Mouse (Mus musculus) limb, embryonic 14.5 days (tissue): ENCODE measurements around the gene Spire2. TPM values are rescaled to one million over a fixed set of nuclear protein-coding genes. Genes with fewer than 3 reads are reported as not detected.
A peak's percentile ranks its signal among the peaks of the same experiment; 100 is the strongest.
"Not testable (repeated sequence)": the region's sequence is repeated elsewhere in the genome, so short reads cannot be mapped to it uniquely, and the experiment has no call there.

Experiments used
- ATAC-seq: fragments of 200-750 bp; cut with Nextera tagmentation; 2 replicates; pipeline ENCODE4 v1.8.0; 2017; ENCODE audit warnings: low read depth, moderate number of reproducible peaks, moderate TSS enrichment; ENCODE audit not compliant: low FRiP score
- DNase-seq: peaks from one replicate; pipeline ENCODE4 v3.0.0-alpha.2; 2015; ENCODE audit warnings: low spot score
- H3K27ac ChIP-seq: fragments of 300-500 bp; sonication (generic); replicated peaks from 2 replicates; pipeline ENCODE4 v1.5.1; 2014; ENCODE audit warnings: low read depth, mild to moderate bottlenecking, low read length, moderate library complexity, mixed read lengths
- H3K27me3 ChIP-seq: fragments of 300-500 bp; sonication (generic); 2 replicates; pipeline ENCODE4 v1.6.1; 2014; ENCODE audit warnings: low read length, mixed read lengths; ENCODE audit not compliant: control insufficient read depth, insufficient read depth
- H3K36me3 ChIP-seq: fragments of 300-500 bp; sonication (generic); 2 replicates; pipeline ENCODE4 v1.6.1; 2014; ENCODE audit warnings: mild to moderate bottlenecking, low read length, moderate library complexity, mixed read lengths; ENCODE audit not compliant: control insufficient read depth, insufficient read depth
- H3K4me1 ChIP-seq: fragments of 300-500 bp; sonication (generic); 2 replicates; pipeline ENCODE4 v1.6.1; 2014; ENCODE audit warnings: antibody characterized with exemption, low read length, mixed read lengths; ENCODE audit not compliant: control insufficient read depth, insufficient read depth
- H3K4me2 ChIP-seq: fragments of 300-500 bp; sonication (generic); replicated peaks from 2 replicates; pipeline ENCODE4 v1.6.1; 2014; ENCODE audit warnings: low read depth, mild to moderate bottlenecking, low read length, moderate library complexity; ENCODE audit not compliant: severe bottlenecking
- H3K4me3 ChIP-seq: fragments of 300-500 bp; sonication (generic); replicated peaks from 2 replicates; pipeline ENCODE4 v1.5.1; 2014; ENCODE audit warnings: low read length
- H3K9ac ChIP-seq: fragments of 300-500 bp; sonication (generic); 2 replicates; pipeline ENCODE4 v1.6.1; 2014; ENCODE audit warnings: mild to moderate bottlenecking, low read depth, low read length, moderate library complexity; ENCODE audit not compliant: severe bottlenecking
- H3K9me3 ChIP-seq: fragments of 300-500 bp; sonication (generic); 2 replicates; pipeline ENCODE4 v1.6.1; 2016; ENCODE audit warnings: low read length; ENCODE audit not compliant: control insufficient read depth
- POLR2A ChIP-seq: fragments of 200-500 bp; IDR thresholded peaks from 2 replicates; pipeline ENCODE4 v1.8.0; 2012; ENCODE audit warnings: inconsistent platforms, mild to moderate bottlenecking, moderate library complexity, borderline replicate concordance; ENCODE audit not compliant: insufficient read depth, insufficient read length; ENCODE audit errors: extremely low read depth
- WGBS: fragments of 180-500 bp; shearing (Covaris S2); extraction: QIAGEN DNeasy Blood & Tissue Kit; methylation state at CpG from one replicate; pipeline ENCODE4 v1.1.7; 2014; 5-methylcytosine and 5-hydroxymethylcytosine counted together
- polyA plus RNA-seq, 2 experiments: library from polyadenylated mRNA; depleted of rRNA in 1 of 2; stranded (reverse) in 1 of 2; unstranded in 1 of 2; fragments of >200 nt; fragmentation: Nextera tagmentation in 1 of 2; extraction: Ambion mirVana in 1 of 2; gene quantifications; 2 replicates each; pipeline versions ENCODE4 v1.2.1 to v1.2.3; 2012 to 2014

Gene Spire2
- polyA plus RNA-seq, 2 experiments, result 0.67 to 1.2 TPM

GRCm38 (mm10) chr8:123410788-123411187 is 78.3 kb downstream of the Spire2 start:
- Histone ChIP-seq H3K4me1 (no peaks in the 10 kb centered on the region), H3K27me3 (peaks cover 43% of the 10 kb centered on the region), H3K4me3 (peak overlapping the region; percentile 32), H3K9me3 (no peaks in the 10 kb centered on the region), H3K36me3 (no peaks in the 10 kb centered on the region), H3K27ac (no peak overlapping the region), H3K9ac (no peak overlapping the region), H3K4me2 (peak overlapping the region; percentile 51)
- DNase-seq, result no peak
- no peak for ATAC-seq
- no peak for TF ChIP-seq POLR2A
- 10% methylated on average over 11 of the region's 11 CpGs for WGBS

- peaks cover 43% of the 10 kb centered on the region for H3K27me3 ChIP-seq
- H3K27ac ChIP-seq, result no peak within 1 kb of the TSS
- H3K36me3 ChIP-seq, result no peaks in the 10 kb centered on the region
- H3K4me2 ChIP-seq, result peak within 1 kb of the TSS; percentile 51
- ATAC-seq, result peak; percentile 67
- no peak for TF ChIP-seq POLR2A
- WGBS, result 0% methylated on average over 28 of the region's 29 CpGs
- H3K4me1 ChIP-seq, result no peaks in the 10 kb centered on the region
- H3K9me3 ChIP-seq, result no peaks in the 10 kb centered on the region
- no peak within 1 kb of the TSS for H3K9ac ChIP-seq
- H3K4me3 ChIP-seq, result peak within 1 kb of the TSS; percentile 32
- peak; percentile 41 for DNase-seq
Measured at GRCm38 (mm10) chr8:123411246-123411645, 78.7 kb downstream of the Spire2 start, which contains the start of gene Tubb3. Gene Tubb3, plus strand, starts transcription at chr8:123411424.

- Histone ChIP-seq H3K9ac (no peak overlapping the region), H3K36me3 (no peaks in the 10 kb centered on the region), H3K4me1 (no peaks in the 10 kb centered on the region), H3K4me2 (peak overlapping the region; percentile 51), H3K27ac (no peak overlapping the region), H3K4me3 (peak overlapping the region; percentile 32), H3K9me3 (no peaks in the 10 kb centered on the region), H3K27me3 (peaks cover 43% of the 10 kb centered on the region)
- no peak for TF ChIP-seq POLR2A
- no peak for DNase-seq
- 8% methylated on average over 15 of the region's 16 CpGs for WGBS
- no peak for ATAC-seq
Measured at GRCm38 (mm10) chr8:123411781-123412327, 79.3 kb downstream of the Spire2 start.

- H3K9me3 ChIP-seq, result no peaks in the 10 kb centered on the region
- H3K9ac ChIP-seq, result no peak overlapping the region
- WGBS, result 1% methylated on average over 12 of the region's 12 CpGs
- H3K27me3 ChIP-seq, result peaks cover 43% of the 10 kb centered on the region
- H3K4me2 ChIP-seq, result no peak overlapping the region
- H3K4me3 ChIP-seq, result no peak overlapping the region
- DNase-seq, result peak; percentile 17
- no peak for TF ChIP-seq POLR2A
- no peaks in the 10 kb centered on the region for H3K36me3 ChIP-seq
- H3K4me1 ChIP-seq, result no peaks in the 10 kb centered on the region
- H3K27ac ChIP-seq, result no peak overlapping the region
- ATAC-seq, result peak; percentile 48
Measured at GRCm38 (mm10) chr8:123412560-123413170, 80.2 kb downstream of the Spire2 start.

DNA sequence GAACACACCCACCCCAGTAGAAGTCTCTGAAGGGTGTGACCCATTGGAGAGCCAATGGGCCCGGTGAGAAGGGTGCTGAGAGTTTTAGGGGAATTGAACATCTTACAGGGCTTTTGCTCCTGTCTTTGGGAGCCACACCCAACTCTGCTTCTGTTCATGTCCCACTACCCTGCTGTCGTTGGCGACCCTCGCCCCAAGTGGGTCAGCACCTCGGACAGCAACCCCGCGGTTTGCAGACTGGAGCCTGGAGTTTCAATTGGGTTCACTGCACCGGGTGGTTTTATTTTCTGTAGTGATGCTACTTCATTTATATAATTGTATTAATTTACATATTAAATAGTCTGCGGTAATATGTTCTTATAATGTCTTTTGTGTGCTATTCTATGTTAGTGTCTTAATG is 81.7 kb downstream of the Spire2 start:
- no peak overlapping the region for H3K9ac ChIP-seq
- WGBS, result 11% methylated on average over 9 of the region's 9 CpGs
- ATAC-seq, result no peak
- no peak for DNase-seq
- no peaks in the 10 kb centered on the region for H3K4me1 ChIP-seq
- H3K4me3 ChIP-seq, result no peak overlapping the region
- no peak overlapping the region for H3K4me2 ChIP-seq
- H3K27ac ChIP-seq, result no peak overlapping the region
- no peaks in the 10 kb centered on the region for H3K36me3 ChIP-seq
- no peaks in the 10 kb centered on the region for H3K9me3 ChIP-seq
- peaks cover 39% of the 10 kb centered on the region for H3K27me3 ChIP-seq
- no peak for TF ChIP-seq POLR2A

- H3K27me3 ChIP-seq, result peaks cover 31% of the 10 kb centered on the region
- not testable (repeated sequence) for DNase-seq, H3K9me3 ChIP-seq, H3K36me3 ChIP-seq, H3K27ac ChIP-seq, H3K9ac ChIP-seq, H3K4me3 ChIP-seq, ATAC-seq, H3K4me2 ChIP-seq, H3K4me1 ChIP-seq
- WGBS, result 74% methylated on average over 5 of the region's 5 CpGs
Measured at GRCm38 (mm10) chr8:123414997-123415696, 82.6 kb downstream of the Spire2 start.
